Mouse (Mus musculus) skeletal muscle tissue, adult 2 months (tissue): ENCODE measurements around the gene Senp8.
"Not testable (repeated sequence)": the region's sequence is repeated elsewhere in the genome, so short reads cannot be mapped to it uniquely, and the experiment has no call there.

Experiments used
- DNase-seq: peaks from one replicate; pipeline ENCODE4 v3.0.0-alpha.2; 2012; ENCODE audit warnings: low read depth, low spot score

Gene Senp8

DNA sequence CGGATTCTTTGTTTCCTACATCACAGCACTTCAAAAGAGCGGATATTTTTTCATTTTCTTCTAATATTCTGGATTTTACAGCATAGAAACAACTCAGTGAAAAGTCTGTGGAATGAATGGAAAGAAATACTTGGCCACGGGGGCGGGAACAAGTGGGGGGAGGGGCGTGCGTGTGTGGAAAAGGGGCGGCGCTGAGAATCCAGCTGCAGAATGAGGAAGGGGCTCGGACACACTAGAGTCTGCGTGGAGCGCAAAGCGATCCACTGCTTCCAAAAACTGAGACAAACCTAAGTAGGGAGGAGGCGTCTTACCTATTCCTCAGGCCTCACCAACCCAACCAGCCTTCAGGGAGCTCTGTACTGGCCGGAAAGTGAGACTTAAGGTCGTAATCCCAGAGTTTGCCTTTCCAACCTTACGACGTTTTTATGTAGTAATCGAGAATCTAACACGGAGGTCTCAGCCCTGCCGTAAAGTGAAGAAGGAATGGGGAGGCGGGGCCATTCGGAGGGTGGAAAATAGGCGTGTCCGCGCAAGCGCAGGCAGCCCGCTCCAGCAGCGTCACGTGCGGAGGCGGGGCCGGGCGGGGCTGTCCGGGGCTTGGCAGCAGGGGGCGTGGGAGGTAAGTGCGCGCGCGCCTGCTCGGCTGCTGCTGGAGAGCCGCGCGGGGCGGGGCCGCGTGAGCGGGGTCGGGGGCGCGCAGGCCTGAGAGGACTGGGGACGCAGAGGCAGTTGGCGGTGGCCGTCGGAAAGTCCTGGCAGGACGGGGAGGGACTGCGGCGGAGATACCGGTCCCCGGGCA lies at the start of gene Senp8, which contains the start of gene Myo9a:
Gene Senp8 (minus strand): TSS at position 444 of the 799 bp plus-strand sequence.
Gene Myo9a (plus strand): TSS at position 630 of the 799 bp plus-strand sequence.
- DNase-seq: peak; percentile 98

DNA sequence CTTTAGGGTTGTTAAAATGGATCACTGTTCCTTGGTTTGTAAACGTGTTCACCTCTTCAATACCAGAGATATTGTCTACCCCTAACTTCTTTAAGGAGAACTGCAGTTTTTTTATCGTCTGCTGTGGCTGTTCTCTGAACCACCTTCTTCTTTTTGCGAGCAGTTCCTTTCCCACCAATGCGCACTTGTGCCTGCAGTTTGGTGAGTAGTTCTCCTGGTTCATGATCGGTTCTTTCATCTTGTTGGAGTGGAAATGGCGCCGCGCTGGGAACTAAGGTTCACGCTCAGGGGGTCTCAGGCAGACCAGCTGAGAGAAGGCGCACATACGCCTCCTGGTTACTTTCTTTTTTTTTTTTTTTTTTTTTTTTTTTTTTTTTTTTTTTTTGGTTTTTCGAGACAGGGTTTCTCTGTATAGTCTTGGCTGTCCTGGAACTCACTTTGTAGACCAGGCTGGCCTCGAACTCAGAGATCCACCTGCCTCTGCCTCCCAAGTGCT lies 16.5 kb upstream of the Senp8 start:
- not testable (repeated sequence) for DNase-seq

GRCm38 (mm10) chr9:59760515-59760914 lies 10.0 kb upstream of the Senp8 start:
- no peak for DNase-seq

- DNase-seq: not testable (repeated sequence)
Observed at GRCm38 (mm10) chr9:59757016-59757415, 6.5 kb upstream of the Senp8 start.

DNA sequence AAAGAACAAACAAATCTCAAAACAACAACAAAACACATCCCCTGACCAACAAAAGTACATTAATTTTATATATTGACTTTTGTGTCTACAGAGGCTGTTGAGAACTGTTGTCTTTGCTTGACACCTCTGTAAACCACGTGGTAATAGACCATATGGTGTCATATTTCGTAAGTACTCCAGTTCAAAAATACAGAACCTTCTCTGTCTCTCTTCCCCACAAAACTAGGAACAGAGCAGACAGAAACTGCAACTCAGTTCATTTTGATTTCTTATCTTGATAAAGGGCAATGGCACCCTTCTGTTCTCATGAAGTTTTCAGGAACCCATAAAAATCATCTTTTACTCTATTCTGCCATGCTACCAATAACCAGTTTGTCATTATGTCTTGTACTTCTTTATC lies 4.7 kb upstream of the Senp8 start:
- no peak for DNase-seq

DNA sequence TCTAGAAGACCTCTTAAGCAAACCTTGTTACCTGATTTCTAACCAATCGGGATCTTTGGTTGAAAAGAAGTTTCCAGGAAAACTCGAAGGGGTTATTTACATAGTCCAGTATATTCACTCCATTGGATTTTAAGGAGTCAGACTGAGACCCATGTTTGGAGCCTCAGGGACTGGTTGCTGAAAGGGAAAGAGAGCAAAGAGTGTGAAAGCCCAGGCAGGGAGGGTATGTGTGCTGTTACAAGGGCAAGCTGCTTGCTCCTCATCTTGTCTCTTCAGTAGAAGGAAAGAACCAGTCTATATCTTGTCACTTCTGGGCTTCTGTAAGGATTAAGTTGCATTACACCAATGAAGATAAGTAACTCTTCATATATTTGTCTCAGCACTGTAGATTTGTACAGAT lies 1.5 kb upstream of the Senp8 start:
- no peak for DNase-seq

GRCm38 (mm10) chr9:59751066-59751581 lies 614 bp upstream of the Senp8 start:
- peak; percentile 63 for DNase-seq

DNA sequence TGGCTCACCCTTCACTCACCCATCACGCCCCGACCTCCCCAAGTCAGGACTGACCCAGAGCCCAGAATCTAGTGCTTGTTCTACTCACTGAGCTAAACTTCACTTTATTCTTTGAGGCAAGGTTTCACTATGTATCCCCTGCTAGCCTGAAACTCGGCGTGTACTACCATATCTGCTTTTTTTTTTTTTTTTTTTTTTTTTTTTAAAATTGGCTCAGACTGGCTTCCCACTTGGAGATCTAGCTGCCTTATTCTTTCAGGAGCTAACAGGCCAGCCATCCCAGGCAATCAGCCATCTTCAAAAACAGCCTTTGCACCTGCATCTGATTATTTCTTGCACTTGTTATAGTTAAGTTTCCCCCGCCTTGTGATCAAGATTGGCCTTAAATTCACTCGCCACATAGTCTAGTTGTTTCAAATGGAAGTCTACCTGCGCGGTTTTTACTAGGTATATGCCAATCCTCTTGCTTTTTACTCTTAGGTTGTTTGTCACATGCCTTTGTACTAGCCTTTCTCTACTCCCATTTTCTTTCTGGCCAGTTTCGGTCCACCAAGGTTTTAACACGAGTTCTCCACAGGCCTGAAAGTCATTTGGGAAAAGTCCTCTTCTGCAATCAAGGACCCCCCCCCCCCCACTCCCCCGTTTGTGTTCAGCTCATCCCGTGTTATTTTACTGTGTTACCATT lies 787 bp downstream of the Senp8 start:
- no peak for DNase-seq

DNA sequence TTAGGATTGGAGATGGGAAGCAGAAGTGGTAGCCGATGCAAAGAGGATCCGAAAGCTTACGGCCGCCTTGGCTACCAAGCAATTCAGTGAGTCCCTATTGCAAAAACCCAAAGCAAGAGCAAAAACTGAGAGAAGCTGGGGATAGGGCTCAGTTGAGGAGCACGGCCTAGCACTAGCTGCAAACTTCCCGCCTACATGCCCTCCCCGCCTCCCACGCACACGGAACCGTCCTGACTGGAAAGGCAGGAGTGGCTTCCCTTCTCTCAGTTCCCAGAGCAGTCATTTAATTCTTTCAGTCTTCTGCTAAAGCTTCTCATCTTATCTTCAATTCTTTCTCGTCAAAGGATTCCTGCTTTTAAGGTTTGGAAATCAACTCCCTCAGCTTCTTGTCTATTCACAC lies 1.5 kb downstream of the Senp8 start:
- no peak for DNase-seq

GRCm38 (mm10) chr9:59748387-59748786 lies 2.1 kb downstream of the Senp8 start:
- no peak for DNase-seq

DNA sequence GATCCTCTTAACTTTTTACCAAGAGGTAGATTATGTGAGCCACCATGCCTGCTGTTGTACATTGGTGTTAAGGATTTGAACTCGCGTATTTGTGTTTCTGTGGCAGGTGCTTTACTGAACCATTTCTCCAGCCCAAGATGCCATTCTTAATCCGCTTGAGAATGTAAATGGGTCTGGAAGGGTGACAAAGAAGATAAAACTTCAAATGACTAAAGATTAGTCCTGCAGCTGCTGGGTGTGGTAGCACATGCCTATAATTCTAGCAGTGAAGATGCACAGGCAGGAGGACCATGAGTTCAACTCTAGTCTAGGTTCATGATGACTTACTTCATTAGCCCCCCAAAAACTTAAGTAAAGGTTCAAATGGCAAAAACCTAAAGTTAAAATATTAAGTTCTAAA lies 6.6 kb downstream of the Senp8 start:
- DNase-seq: no peak

DNA sequence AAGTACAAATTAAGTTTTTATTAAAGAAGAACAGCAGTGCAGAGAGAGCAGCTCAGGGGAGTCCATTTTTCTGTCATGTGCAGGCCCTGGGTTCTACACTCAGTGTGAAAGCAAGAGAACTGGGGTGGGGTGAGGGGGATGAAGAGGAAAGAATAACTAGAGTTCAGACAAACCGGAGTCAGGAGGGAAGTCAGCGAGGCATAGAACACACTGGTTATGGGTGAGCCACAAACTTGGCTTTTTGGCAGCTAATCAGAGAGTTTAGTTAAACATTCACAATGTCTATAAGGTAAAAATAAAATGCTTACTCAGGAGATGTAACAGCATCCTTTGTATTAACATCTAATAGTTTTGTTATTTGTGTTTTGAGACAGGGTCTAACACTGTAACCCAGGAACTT lies 9.9 kb downstream of the Senp8 start:
- no peak for DNase-seq

DNA sequence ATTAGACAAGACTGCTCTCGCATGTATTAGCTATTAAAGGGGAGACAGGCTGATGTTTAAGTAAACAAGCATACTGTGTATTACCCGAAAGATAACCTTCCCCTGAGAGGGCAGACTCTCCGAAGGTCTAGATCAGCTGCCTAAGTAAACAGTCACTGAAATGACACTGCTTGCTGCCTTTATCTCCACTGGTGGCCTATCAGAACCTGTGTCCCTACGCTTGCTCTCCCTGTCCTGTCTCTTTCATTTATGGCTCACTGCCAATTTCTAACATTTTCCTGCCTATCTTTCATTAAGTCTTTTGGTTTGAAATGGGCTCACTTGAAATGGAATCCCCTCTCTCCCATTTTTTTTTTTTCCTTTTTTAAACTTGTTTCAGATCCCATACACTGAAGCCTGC lies 15.1 kb downstream of the Senp8 start:
- no peak for DNase-seq

DNA sequence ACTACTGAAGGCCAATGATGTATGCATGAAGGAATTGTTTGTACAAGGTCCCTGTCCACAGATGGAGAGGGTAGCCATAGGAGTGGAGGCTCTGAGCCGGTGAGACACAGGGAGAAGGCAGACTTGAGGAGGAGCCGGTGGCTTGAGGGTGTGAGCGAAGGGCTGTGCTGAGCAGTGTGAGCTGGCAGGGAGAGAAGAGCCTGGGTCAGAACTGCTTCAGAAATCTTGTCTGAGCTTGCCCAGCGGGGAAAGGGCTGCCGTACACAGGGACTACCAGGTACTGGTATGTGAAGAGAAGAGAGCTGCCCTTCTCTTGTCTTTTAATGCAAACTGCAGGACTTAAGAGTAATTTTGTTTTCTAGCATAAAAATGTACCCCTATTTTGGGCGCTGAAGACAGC lies 17.4 kb downstream of the Senp8 start:
- no peak for DNase-seq

DNA sequence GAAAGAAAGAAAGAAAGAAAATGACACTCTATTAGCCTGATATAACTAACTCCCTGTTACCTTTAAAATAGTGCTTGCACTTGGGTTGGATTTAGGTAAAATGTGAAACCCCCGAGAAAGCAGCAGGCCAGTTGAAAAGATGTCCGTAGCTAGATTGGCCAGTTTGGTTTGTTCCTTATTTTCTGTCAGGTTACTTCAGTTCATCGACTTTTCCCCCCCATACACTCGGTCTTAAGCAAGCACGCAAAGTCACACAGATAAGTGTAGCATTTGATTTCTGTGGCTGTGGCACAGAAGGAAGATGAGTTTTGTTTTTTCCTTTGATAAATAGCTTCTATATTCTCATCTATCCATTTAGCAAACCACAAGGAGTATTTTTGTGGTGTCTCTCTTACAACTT lies 19.4 kb downstream of the Senp8 start:
- DNase-seq: no peak

DNA sequence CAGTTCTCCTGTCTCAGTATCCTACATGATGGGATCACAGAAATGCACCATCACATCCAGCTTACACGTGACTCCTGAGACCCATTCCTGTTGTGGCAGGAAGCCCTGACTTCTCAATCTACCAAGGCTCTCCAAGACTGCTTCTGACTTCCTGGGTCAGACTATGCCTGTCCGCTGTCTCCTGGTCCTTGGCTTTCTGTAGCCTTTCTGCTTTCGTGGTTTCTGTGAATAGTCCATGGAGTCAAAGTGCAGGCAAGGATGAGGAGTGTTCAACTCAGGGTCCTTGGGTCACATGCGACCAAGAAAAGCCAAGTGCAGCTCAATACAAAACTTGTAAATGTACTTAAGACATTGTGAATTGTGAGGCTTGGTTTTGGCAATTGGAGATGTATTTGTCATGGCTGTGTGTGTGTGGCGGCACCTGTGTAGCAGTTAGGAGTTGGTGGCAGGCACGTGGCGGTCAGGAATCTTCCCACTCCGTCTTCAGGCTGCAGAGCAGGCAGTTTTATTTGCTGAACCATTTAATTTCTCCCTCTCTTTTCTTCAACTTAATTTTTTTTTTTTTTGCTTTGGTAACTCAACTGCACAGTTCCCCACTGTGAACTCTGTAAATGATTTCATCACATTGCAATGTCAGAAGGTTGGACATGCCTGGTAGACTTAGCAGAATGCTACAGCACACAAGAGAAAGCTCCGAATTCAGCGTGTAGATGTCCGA lies 22.8 kb downstream of the Senp8 start:
- DNase-seq: no peak

- no peak for DNase-seq
Observed at GRCm38 (mm10) chr9:59725515-59725914, 25.0 kb downstream of the Senp8 start.

- no peak for DNase-seq
Observed at GRCm38 (mm10) chr9:59723791-59724442, 26.6 kb downstream of the Senp8 start.

DNA sequence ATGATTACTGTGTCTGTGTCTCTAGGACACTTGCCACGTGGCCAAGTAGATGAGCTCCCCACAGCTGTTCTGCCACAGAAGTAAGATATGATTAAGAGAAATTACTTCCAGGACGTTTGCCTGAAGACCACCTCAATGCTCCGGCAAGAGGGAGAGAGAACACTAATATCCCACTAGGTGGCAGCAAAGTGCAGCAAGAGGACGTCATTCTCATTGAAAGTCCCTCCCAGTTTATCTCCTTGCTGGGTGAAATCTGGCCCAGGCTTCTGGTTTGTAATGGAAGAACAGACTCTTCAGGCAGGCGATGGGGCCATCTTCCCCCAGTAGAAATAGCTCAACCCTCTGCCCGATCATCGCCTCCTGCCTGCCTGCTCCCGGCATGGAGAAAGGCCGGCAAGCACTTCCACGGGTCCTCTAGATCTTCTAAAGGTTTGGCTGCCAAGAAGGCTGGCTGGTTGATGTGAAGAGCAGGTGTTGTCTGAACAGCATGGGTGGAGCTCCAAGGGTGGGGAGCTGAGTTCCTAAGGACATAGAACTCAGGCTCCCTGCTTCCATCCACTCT lies 27.3 kb downstream of the Senp8 start:
- DNase-seq: peak; percentile 73

DNA sequence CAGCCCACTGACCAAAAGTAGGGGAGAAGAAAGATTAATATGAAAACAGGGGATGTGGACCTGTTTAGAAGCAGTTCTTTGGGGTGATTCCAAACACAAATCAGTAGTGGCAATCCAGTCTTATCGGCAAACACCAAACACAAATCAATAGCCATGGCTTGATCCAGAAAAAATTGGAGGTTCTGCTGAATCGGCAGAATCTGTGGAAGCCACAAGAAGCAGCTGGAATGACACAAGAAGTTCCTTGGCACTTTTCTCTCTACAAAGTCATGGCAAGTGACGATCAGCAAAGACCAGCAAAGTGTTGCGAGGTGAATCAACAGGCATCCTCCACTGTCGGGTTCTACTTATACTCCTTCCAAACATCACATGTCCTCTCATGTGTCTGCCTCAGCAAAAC lies 29.4 kb downstream of the Senp8 start:
- no peak for DNase-seq

- no peak for DNase-seq
Observed at GRCm38 (mm10) chr9:59718237-59718636, 32.3 kb downstream of the Senp8 start.
